In the genomic region with DNA sequence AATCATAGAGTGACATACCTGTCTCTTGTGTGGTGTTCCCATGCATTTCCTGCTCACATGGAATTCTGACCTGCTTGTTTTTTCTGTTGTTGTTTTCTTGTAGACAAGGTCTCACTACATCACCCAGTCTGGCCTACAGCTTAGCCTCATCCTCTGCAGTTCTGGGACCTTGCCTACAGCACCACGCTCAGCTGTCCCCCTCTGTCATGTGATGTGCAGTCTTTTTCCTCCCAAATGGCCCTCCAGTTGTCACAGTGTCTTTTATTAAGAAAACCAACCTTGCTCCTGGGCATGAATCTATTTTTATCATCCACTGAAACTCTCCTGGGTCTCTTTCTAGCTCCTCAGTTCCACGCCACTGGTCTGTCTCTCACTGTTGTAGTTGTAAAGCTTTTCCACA, we compare ENCODE assay signal across 31 mouse cellular contexts.
"Had no signal": no experiment of that assay in that cellular context is flagged by ENCODE, and none has a peak within 500 bp of the region (broad histone marks: within the 10 kb centered on the region; RNA-seq: fewer than 3 reads in every experiment).

No protein-coding gene starts in this region.

- H3K27ac ChIP-seq: left cerebral cortex, adult 2 months; limb, embryonic 10.5 days; limb, embryonic 12.5 days; limb, embryonic 13.5 days; limb, embryonic 15.5 days; liver, embryonic 12.5 days; liver, embryonic 13.5 days; liver, embryonic 14.5 days; liver, embryonic 15.5 days; lung, embryonic 15.5 days; macrophage; midbrain, embryonic 10.5 days; midbrain, embryonic 12.5 days; midbrain, embryonic 13.5 days; midbrain, embryonic 15.5 days had no signal

- DNase-seq: left cerebral cortex, postnatal 4 days; liver; liver, embryonic 13.5 days; liver, postnatal 0 days; lung, adult 18-20 months; lung, adult 2 months; lung, postnatal 10 days; lung, postnatal 14 days; lung, postnatal 36 days; lung, postnatal 4 days; midbrain, embryonic 14.5 days had no signal

- H3K9me3 ChIP-seq: limb, embryonic 15.5 days; liver, embryonic 12.5 days; liver, embryonic 13.5 days; liver, embryonic 15.5 days; lung, embryonic 15.5 days; megakaryocyte, embryonic 14.5 days; midbrain, embryonic 12.5 days; midbrain, embryonic 15.5 days had no signal

- H3K4me3 ChIP-seq: left cerebral cortex, adult 2 months; limb, embryonic 10.5 days; limb, embryonic 12.5 days; limb, embryonic 13.5 days; limb, embryonic 15.5 days; liver, embryonic 12.5 days; liver, embryonic 13.5 days; liver, embryonic 15.5 days; lung, embryonic 15.5 days; megakaryocyte, embryonic 14.5 days; midbrain, embryonic 10.5 days; midbrain, embryonic 12.5 days; midbrain, embryonic 13.5 days; midbrain, embryonic 15.5 days had no signal

- ATAC-seq: liver, embryonic 12.5 days; liver, postnatal 0 days; lung, postnatal 0 days; midbrain, embryonic 13.5 days; midbrain, embryonic 15.5 days; midbrain, embryonic 16.5 days had no signal

- H3K4me1 ChIP-seq: limb, embryonic 10.5 days; limb, embryonic 12.5 days; limb, embryonic 13.5 days; limb, embryonic 15.5 days; lung, embryonic 15.5 days; midbrain, embryonic 10.5 days; midbrain, embryonic 12.5 days; midbrain, embryonic 13.5 days; midbrain, embryonic 15.5 days had no signal

- H3K27me3 ChIP-seq: limb, embryonic 12.5 days; limb, embryonic 13.5 days; limb, embryonic 15.5 days; liver, embryonic 12.5 days; liver, embryonic 13.5 days; liver, embryonic 15.5 days; lung, embryonic 15.5 days; megakaryocyte, embryonic 14.5 days; midbrain, embryonic 12.5 days; midbrain, embryonic 13.5 days; midbrain, embryonic 15.5 days had no signal

- H3K4me2 ChIP-seq: limb, embryonic 12.5 days; limb, embryonic 13.5 days; limb, embryonic 15.5 days; liver, embryonic 11.5 days; liver, embryonic 12.5 days; liver, embryonic 13.5 days; liver, embryonic 15.5 days; lung, embryonic 14.5 days; lung, embryonic 15.5 days; midbrain, embryonic 11.5 days; midbrain, embryonic 12.5 days; midbrain, embryonic 13.5 days; midbrain, embryonic 15.5 days had no signal

- H3K9ac ChIP-seq: limb, embryonic 12.5 days; limb, embryonic 13.5 days; limb, embryonic 15.5 days; liver, embryonic 12.5 days; liver, embryonic 13.5 days; liver, embryonic 14.5 days; liver, embryonic 15.5 days; liver, postnatal 0 days; lung, embryonic 14.5 days; lung, embryonic 15.5 days; midbrain, embryonic 12.5 days; midbrain, embryonic 13.5 days; midbrain, embryonic 15.5 days had no signal
